Mouse (Mus musculus): ENCODE measurements around the gene Pex13. TPM values are rescaled to one million over a fixed set of nuclear protein-coding genes. Genes with fewer than 3 reads are reported as not detected.
"Not testable (repeated sequence)": the region's sequence is repeated elsewhere in the genome, so short reads cannot be mapped to it uniquely, and the experiment has no call there.

Gene Pex13
- polyA plus RNA-seq, 1 experiment from 2014 or later: 30.4 TPM

GRCm38 (mm10) chr11:23614546-23614945 lies 51.2 kb downstream of the Pex13 start:
- Histone ChIP-seq H3K9ac (no peak overlapping the region), H3K27ac (ENCODE audit: low read depth) (no peak overlapping the region), H3K9me3 (ENCODE audit: low read depth, low read length) (no peaks in the 10 kb centered on the region), H3K36me3 (ENCODE audit: insufficient read depth) (peaks cover 9% of the 10 kb centered on the region; the same call in 1 of the 2 replicates), H3K27me3 (ENCODE audit: insufficient read depth, low read length) (no peaks in the 10 kb centered on the region), H3K4me2 (no peak overlapping the region), H3K4me3 (ENCODE audit: low read depth, low read length) (no peak overlapping the region), H3K4me1 (ENCODE audit: insufficient read depth) (no peaks in the 10 kb centered on the region)
- no peak for ATAC-seq (ENCODE audit: insufficient read depth)
- TF ChIP-seq CTCF (IDR thresholded peaks at IDR 0.05; ENCODE audit: low read depth): no peak
- WGBS: 79% methylated on average over 5 of the region's 5 CpGs
- no peak for DNase-seq

GRCm38 (mm10) chr11:23607291-23607690 lies 58.5 kb downstream of the Pex13 start:
- ATAC-seq (ENCODE audit: insufficient read depth); H3K4me2 ChIP-seq; DNase-seq; H3K4me1 ChIP-seq (ENCODE audit: insufficient read depth); H3K9me3 ChIP-seq (ENCODE audit: low read depth, low read length); H3K27ac ChIP-seq (ENCODE audit: low read depth); H3K4me3 ChIP-seq (ENCODE audit: low read depth, low read length); H3K27me3 ChIP-seq (ENCODE audit: insufficient read depth, low read length); H3K9ac ChIP-seq: not testable (repeated sequence)
- WGBS: 83% methylated on average over 6 of the region's 6 CpGs
- 0 out of 2 replicates have a peak, but pooled peaks cover 14% of the 10 kb centered on the region for H3K36me3 ChIP-seq (ENCODE audit: insufficient read depth)

Other genes starting within 250 kb of the Pex13 start
- gene Ahsa2, start 167.9 kb downstream of the Pex13 start, polyA plus RNA-seq (2014; fragmentation: Nextera tagmentation; extraction: Ambion mirVana): 82.0 and 94.8 TPM in 2 replicates
- not detected in 2 replicates for gene 1700093K21Rik, start 144.8 kb downstream of the Pex13 start, polyA plus RNA-seq (2014; fragmentation: Nextera tagmentation; extraction: Ambion mirVana)
- 21.5 and 21.6 TPM in 2 replicates for gene 0610010F05Rik, start 32.3 kb downstream of the Pex13 start, polyA plus RNA-seq (2014; fragmentation: Nextera tagmentation; extraction: Ambion mirVana)
- gene Pus10, start 285 bp downstream of the Pex13 start, polyA plus RNA-seq (2014; fragmentation: Nextera tagmentation; extraction: Ambion mirVana): 20.2 and 24.9 TPM in 2 replicates
- gene Rel, start 105.0 kb upstream of the Pex13 start, polyA plus RNA-seq (2014; fragmentation: Nextera tagmentation; extraction: Ambion mirVana): 1.4 and 1.5 TPM in 2 replicates
- 14.8 and 15.8 TPM in 2 replicates for gene Papolg, start 229.3 kb upstream of the Pex13 start, polyA plus RNA-seq (2014; fragmentation: Nextera tagmentation; extraction: Ambion mirVana)

All from lung, embryonic 14.5 days (tissue).